Mouse (Mus musculus) hindbrain, embryonic 14.5 days (tissue): ENCODE results near the gene Tjp1. TPM values are rescaled to one million over a fixed set of nuclear protein-coding genes. Genes with fewer than 3 reads are reported as not detected.

Experiments used
- ATAC-seq: fragments of 200-750 bp; cut with Nextera tagmentation; 2 replicates; pipeline ENCODE4 v1.8.0; 2017; ENCODE audit warnings: moderate number of reproducible peaks, mild to moderate bottlenecking, moderate TSS enrichment, moderate library complexity; ENCODE audit not compliant: low FRiP score
- DNase-seq: peaks from one replicate; pipeline ENCODE4 v3.0.0-alpha.2; 2015; ENCODE audit warnings: low spot score
- H3K27ac ChIP-seq: fragments of 300-500 bp; sonication (generic); 2 replicates; pipeline ENCODE4 v1.5.1; 2014; ENCODE audit warnings: mild to moderate bottlenecking, moderate library complexity
- H3K27me3 ChIP-seq: fragments of 300-500 bp; sonication (generic); 2 replicates; pipeline ENCODE4 v1.6.1; 2014; ENCODE audit warnings: mild to moderate bottlenecking, low read length, mixed read lengths; ENCODE audit not compliant: control insufficient read depth, insufficient read depth
- H3K36me3 ChIP-seq: fragments of 300-500 bp; sonication (generic); replicated peaks from 2 replicates; pipeline ENCODE4 v1.6.1; 2014; ENCODE audit not compliant: control insufficient read depth, insufficient read depth
- H3K4me1 ChIP-seq: fragments of 300-500 bp; sonication (generic); replicated peaks from 2 replicates; pipeline ENCODE4 v1.6.1; 2014; ENCODE audit warnings: antibody characterized with exemption, low read length, mixed read lengths; ENCODE audit not compliant: control insufficient read depth, insufficient read depth
- H3K4me2 ChIP-seq: fragments of 300-500 bp; sonication (generic); replicated peaks from 2 replicates; pipeline ENCODE4 v1.6.1; 2014; ENCODE audit warnings: mild to moderate bottlenecking, moderate library complexity
- H3K4me3 ChIP-seq: fragments of 300-500 bp; sonication (generic); replicated peaks from 2 replicates; pipeline ENCODE4 v1.5.1; 2014; ENCODE audit warnings: mild to moderate bottlenecking, low read length
- H3K9ac ChIP-seq: fragments of 300-500 bp; sonication (generic); 2 replicates; pipeline ENCODE4 v1.6.1; 2014
- H3K9me3 ChIP-seq: fragments of 300-500 bp; sonication (generic); 2 replicates; pipeline ENCODE4 v1.6.1; 2016; ENCODE audit warnings: low read length; ENCODE audit not compliant: control insufficient read depth
- WGBS: fragments of 180-500 bp; shearing (Covaris S2); extraction: QIAGEN DNeasy Blood & Tissue Kit; methylation state at CpG from one replicate; pipeline ENCODE4 v1.1.7; 2014; 5-methylcytosine and 5-hydroxymethylcytosine counted together
- polyA plus RNA-seq: library from polyadenylated mRNA; unstranded; fragments of >200 nt; fragmentation: Nextera tagmentation; extraction: Ambion mirVana; gene quantifications from 2 replicates; pipeline ENCODE4 v1.2.1, GENCODE M21; 2014

Gene Tjp1
- polyA plus RNA-seq, 1 experiment from 2014 or later, result 30.4 TPM

DNA sequence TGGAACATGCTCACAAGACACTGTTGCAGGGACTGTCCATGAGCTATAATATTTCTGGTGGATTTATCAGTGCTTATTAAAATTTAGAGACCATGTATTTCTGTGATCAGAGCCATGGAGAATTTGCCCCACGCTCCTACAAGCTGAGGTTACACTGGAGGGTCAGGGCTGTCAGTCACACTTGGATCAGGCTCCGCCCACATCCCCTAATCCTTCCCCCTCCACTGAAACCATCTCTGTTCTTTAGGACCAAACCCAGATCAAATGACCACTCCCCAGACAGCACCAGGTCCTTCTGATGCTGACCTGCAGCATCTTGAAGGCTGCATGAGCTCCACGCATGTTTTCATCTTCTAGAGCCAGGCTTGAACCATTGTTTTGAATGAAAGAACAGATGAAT lies 111.1 kb downstream of the Tjp1 start:
- H3K27me3 ChIP-seq, result no peaks in the 10 kb centered on the region
- H3K36me3 ChIP-seq, result no peaks in the 10 kb centered on the region
- H3K9ac ChIP-seq, result no peak overlapping the region
- H3K4me3 ChIP-seq, result no peak overlapping the region
- no peak for DNase-seq
- ATAC-seq, result no peak
- no peak overlapping the region for H3K4me2 ChIP-seq
- peaks cover 11% of the 10 kb centered on the region; the same call in 1 of the 2 replicates for H3K4me1 ChIP-seq
- WGBS, result 71% methylated on average over 3 of the region's 3 CpGs
- H3K9me3 ChIP-seq, result no peaks in the 10 kb centered on the region
- H3K27ac ChIP-seq, result no peak overlapping the region

GRCm38 (mm10) chr7:65413946-65414945 lies 113.3 kb downstream of the Tjp1 start:
- no peak for DNase-seq
- no peak overlapping the region for H3K4me3 ChIP-seq
- no peak overlapping the region for H3K4me2 ChIP-seq
- H3K36me3 ChIP-seq, result no peaks in the 10 kb centered on the region
- WGBS, result 72% methylated on average over 13 of the region's 13 CpGs
- no peak overlapping the region for H3K27ac ChIP-seq
- no peaks in the 10 kb centered on the region for H3K9me3 ChIP-seq
- H3K4me1 ChIP-seq, result peaks cover 11% of the 10 kb centered on the region; the same call in 1 of the 2 replicates
- ATAC-seq, result no peak
- H3K9ac ChIP-seq, result no peak overlapping the region
- H3K27me3 ChIP-seq, result no peaks in the 10 kb centered on the region

- WGBS, result 53% methylated on average over 7 of the region's 7 CpGs
Measured at GRCm38 (mm10) chr7:65410668-65411067, 116.9 kb downstream of the Tjp1 start.

GRCm38 (mm10) chr7:65406427-65406826 lies 121.2 kb downstream of the Tjp1 start:
- no peak overlapping the region for H3K27ac ChIP-seq
- H3K9me3 ChIP-seq, result no peaks in the 10 kb centered on the region
- H3K4me3 ChIP-seq, result no peak overlapping the region
- no peak for ATAC-seq
- H3K9ac ChIP-seq, result no peak overlapping the region
- no peaks in the 10 kb centered on the region for H3K4me1 ChIP-seq
- H3K27me3 ChIP-seq, result no peaks in the 10 kb centered on the region
- WGBS, result 79% methylated on average over 3 of the region's 3 CpGs
- no peaks in the 10 kb centered on the region for H3K36me3 ChIP-seq
- H3K4me2 ChIP-seq, result no peak overlapping the region
- no peak for DNase-seq

More at GRCm38 (mm10) chr7:65410668-65411067, 116.9 kb downstream of the Tjp1 start:
- Histone ChIP-seq H3K27ac (no peak overlapping the region), H3K4me3 (no peak overlapping the region), H3K9ac (no peak overlapping the region), H3K9me3 (no peaks in the 10 kb centered on the region), H3K27me3 (no peaks in the 10 kb centered on the region), H3K4me1 (no peaks in the 10 kb centered on the region), H3K4me2 (no peak overlapping the region), H3K36me3 (no peaks in the 10 kb centered on the region)
- no peak for ATAC-seq
- no peak for DNase-seq

- DNase-seq, result no peak
- no peaks in the 10 kb centered on the region for H3K9me3 ChIP-seq
- H3K27me3 ChIP-seq, result no peaks in the 10 kb centered on the region
- no peak overlapping the region for H3K4me3 ChIP-seq
- H3K36me3 ChIP-seq, result no peaks in the 10 kb centered on the region
- no peak for ATAC-seq
- H3K9ac ChIP-seq, result no peak overlapping the region
- H3K4me2 ChIP-seq, result no peak overlapping the region
- no peak overlapping the region for H3K27ac ChIP-seq
- 95% methylated on average over 5 of the region's 5 CpGs for WGBS
- no peaks in the 10 kb centered on the region for H3K4me1 ChIP-seq
Measured at GRCm38 (mm10) chr7:65402516-65402915, 125.1 kb downstream of the Tjp1 start.

GRCm38 (mm10) chr7:65401622-65402021 lies 126.0 kb downstream of the Tjp1 start:
- no peaks in the 10 kb centered on the region for H3K36me3 ChIP-seq
- no peak for DNase-seq
- no peaks in the 10 kb centered on the region for H3K4me1 ChIP-seq
- no peak overlapping the region for H3K4me3 ChIP-seq
- H3K4me2 ChIP-seq, result no peak overlapping the region
- no peaks in the 10 kb centered on the region for H3K9me3 ChIP-seq
- no peaks in the 10 kb centered on the region for H3K27me3 ChIP-seq
- no peak overlapping the region for H3K9ac ChIP-seq
- ATAC-seq, result no peak
- no peak overlapping the region for H3K27ac ChIP-seq

DNA sequence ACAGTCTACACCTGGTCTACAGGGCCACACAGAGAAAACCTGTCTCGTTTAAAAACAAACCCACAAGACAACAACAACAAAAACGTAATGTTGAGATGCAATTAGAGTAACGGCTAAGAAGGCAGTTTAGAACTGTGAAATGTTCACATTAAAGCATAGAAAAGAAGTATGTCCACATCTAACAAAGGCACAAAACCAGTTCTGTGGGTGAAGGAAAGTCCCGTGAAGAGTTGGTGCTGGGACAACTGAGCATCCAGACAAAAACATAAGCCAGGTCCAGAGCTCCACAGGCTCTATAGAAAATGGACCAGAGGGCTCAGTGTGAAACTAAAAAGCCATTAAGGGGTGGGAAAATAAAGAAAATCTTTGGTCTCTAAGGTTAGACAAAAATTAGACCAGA lies 131.7 kb downstream of the Tjp1 start:
- Histone ChIP-seq H3K4me1 (peaks cover 19% of the 10 kb centered on the region), H3K27me3 (no peaks in the 10 kb centered on the region), H3K4me3 (no peak overlapping the region), H3K4me2 (no peak overlapping the region), H3K36me3 (no peaks in the 10 kb centered on the region), H3K27ac (no peak overlapping the region), H3K9me3 (no peaks in the 10 kb centered on the region), H3K9ac (no peak overlapping the region)
- ATAC-seq (no peak), DNase-seq (no peak)
- 87% methylated on average over 4 of the region's 4 CpGs for WGBS

- Histone ChIP-seq H3K27ac (no peak overlapping the region), H3K36me3 (no peaks in the 10 kb centered on the region), H3K4me2 (no peak overlapping the region), H3K9ac (no peak overlapping the region), H3K9me3 (no peaks in the 10 kb centered on the region), H3K27me3 (no peaks in the 10 kb centered on the region), H3K4me3 (no peak overlapping the region), H3K4me1 (peaks cover 19% of the 10 kb centered on the region)
- DNase-seq (no peak), ATAC-seq (no peak)
- WGBS, result 78% methylated on average over 5 of the region's 5 CpGs
Measured at GRCm38 (mm10) chr7:65395166-65395565, 132.4 kb downstream of the Tjp1 start.

GRCm38 (mm10) chr7:65394672-65395071 lies 132.9 kb downstream of the Tjp1 start:
- DNase-seq, result no peak
- H3K9ac ChIP-seq, result no peak overlapping the region
- H3K9me3 ChIP-seq, result no peaks in the 10 kb centered on the region
- ATAC-seq, result no peak
- 22% methylated on average over 2 of the region's 2 CpGs for WGBS
- no peak overlapping the region for H3K27ac ChIP-seq
- H3K4me1 ChIP-seq, result peaks cover 19% of the 10 kb centered on the region
- H3K27me3 ChIP-seq, result no peaks in the 10 kb centered on the region
- no peaks in the 10 kb centered on the region for H3K36me3 ChIP-seq
- no peak overlapping the region for H3K4me2 ChIP-seq
- H3K4me3 ChIP-seq, result no peak overlapping the region
